Mouse (Mus musculus) liver, postnatal 0 days (tissue): Measurements from ENCODE around the gene Bfsp2. TPM values are rescaled to one million over a fixed set of nuclear protein-coding genes. Genes with fewer than 3 reads are reported as not detected.

Experiments used
- ATAC-seq: fragments of 200-750 bp; cut with Nextera tagmentation; 2 replicates; pipeline ENCODE4 v1.8.0; 2017; ENCODE audit warnings: mild to moderate bottlenecking, moderate library complexity
- DNase-seq: peaks from one replicate; pipeline ENCODE4 v3.0.0-alpha.2; 2016
- H3K27ac ChIP-seq: fragments of 300-500 bp; sonication (generic); 2 replicates; pipeline ENCODE4 v1.5.1; 2014; ENCODE audit warnings: antibody characterized with exemption, moderate library complexity, mild to moderate bottlenecking, low read depth
- H3K27me3 ChIP-seq: fragments of 300-500 bp; sonication (generic); 2 replicates; pipeline ENCODE4 v1.6.1; 2014; ENCODE audit warnings: low read length, control low read depth, mixed read lengths; ENCODE audit not compliant: insufficient read depth
- H3K36me3 ChIP-seq: fragments of 300-500 bp; sonication (generic); replicated peaks from 2 replicates; pipeline ENCODE4 v1.6.1; 2014; ENCODE audit warnings: mild to moderate bottlenecking, control low read depth, low read length, moderate library complexity, mixed read lengths; ENCODE audit not compliant: insufficient read depth
- H3K4me1 ChIP-seq: fragments of 300-500 bp; sonication (generic); 2 replicates; pipeline ENCODE4 v1.6.1; 2014; ENCODE audit warnings: antibody characterized with exemption, mild to moderate bottlenecking, control low read depth; ENCODE audit not compliant: insufficient read depth
- H3K4me2 ChIP-seq: fragments of 300-500 bp; sonication (generic); 2 replicates; pipeline ENCODE4 v1.6.1; 2014; ENCODE audit warnings: low read depth, mild to moderate bottlenecking, low read length, moderate library complexity, mixed read lengths
- H3K4me3 ChIP-seq: fragments of 300-500 bp; sonication (generic); 2 replicates; pipeline ENCODE4 v1.5.1; 2014; ENCODE audit warnings: low read depth, low read length
- H3K9ac ChIP-seq: fragments of 300-500 bp; sonication (generic); replicated peaks from 2 replicates; pipeline ENCODE4 v1.6.1; 2014; ENCODE audit warnings: mild to moderate bottlenecking, moderate library complexity
- H3K9me3 ChIP-seq: fragments of 300-500 bp; sonication (generic); 2 replicates; pipeline ENCODE4 v1.6.1; 2016; ENCODE audit warnings: mild to moderate bottlenecking, control low read depth, low read length, mixed read lengths
- CTCF ChIP-seq: sonication (generic); IDR thresholded peaks from 2 replicates; pipeline ENCODE4 v1.5.1; 2016; ENCODE audit warnings: antibody characterized with exemption, low read depth
- EP300 ChIP-seq: IDR thresholded peaks from 2 replicates; pipeline ENCODE4 v1.6.1; 2016; ENCODE audit warnings: antibody characterized with exemption, low read depth, mild to moderate bottlenecking
- WGBS: fragments of 180-500 bp; shearing (Covaris S2); extraction: QIAGEN DNeasy Blood & Tissue Kit; methylation state at CpG from one replicate; pipeline ENCODE4 v1.1.7; 2014; ENCODE audit not compliant: insufficient replicate concordance; 5-methylcytosine and 5-hydroxymethylcytosine counted together
- polyA plus RNA-seq: library from polyadenylated mRNA; unstranded; fragments of >200 nt; fragmentation: Nextera tagmentation; extraction: Ambion mirVana; gene quantifications from 2 replicates; pipeline ENCODE4 v1.2.1, GENCODE M21; 2015

Gene Bfsp2
- polyA plus RNA-seq, 1 experiment from 2014 or later: 5.5 TPM

DNA sequence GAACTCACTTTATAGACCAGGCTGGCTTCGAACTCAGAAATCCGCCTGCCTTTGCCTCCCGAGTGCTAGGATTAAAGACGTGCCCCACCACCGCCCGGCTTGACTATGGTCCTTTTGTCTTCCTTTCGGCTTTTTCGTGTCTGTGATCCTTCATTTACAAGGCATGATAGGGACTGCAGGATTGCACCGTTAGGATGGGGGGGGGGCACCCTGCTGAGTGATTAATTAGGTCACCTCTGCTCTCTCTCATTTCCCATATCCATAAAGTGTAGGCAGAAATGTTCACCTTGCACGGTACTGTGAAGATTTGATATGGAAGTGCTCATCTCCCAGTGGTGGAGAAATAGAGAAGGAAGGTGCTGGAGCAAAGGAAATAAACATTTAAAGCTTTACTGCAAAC is 101.5 kb downstream of the Bfsp2 start:
- Histone ChIP-seq H3K9me3 (no peaks in the 10 kb centered on the region), H3K27me3 (no peaks in the 10 kb centered on the region), H3K9ac (no peak overlapping the region), H3K4me1 (no peaks in the 10 kb centered on the region), H3K4me2 (no peak overlapping the region), H3K36me3 (no peaks in the 10 kb centered on the region), H3K27ac (no peak overlapping the region), H3K4me3 (no peak overlapping the region)
- DNase-seq (no peak), ATAC-seq (no peak)
- WGBS: 76% methylated on average over 10 of the region's 10 CpGs
- TF ChIP-seq EP300 (no peak), CTCF (no peak)

DNA sequence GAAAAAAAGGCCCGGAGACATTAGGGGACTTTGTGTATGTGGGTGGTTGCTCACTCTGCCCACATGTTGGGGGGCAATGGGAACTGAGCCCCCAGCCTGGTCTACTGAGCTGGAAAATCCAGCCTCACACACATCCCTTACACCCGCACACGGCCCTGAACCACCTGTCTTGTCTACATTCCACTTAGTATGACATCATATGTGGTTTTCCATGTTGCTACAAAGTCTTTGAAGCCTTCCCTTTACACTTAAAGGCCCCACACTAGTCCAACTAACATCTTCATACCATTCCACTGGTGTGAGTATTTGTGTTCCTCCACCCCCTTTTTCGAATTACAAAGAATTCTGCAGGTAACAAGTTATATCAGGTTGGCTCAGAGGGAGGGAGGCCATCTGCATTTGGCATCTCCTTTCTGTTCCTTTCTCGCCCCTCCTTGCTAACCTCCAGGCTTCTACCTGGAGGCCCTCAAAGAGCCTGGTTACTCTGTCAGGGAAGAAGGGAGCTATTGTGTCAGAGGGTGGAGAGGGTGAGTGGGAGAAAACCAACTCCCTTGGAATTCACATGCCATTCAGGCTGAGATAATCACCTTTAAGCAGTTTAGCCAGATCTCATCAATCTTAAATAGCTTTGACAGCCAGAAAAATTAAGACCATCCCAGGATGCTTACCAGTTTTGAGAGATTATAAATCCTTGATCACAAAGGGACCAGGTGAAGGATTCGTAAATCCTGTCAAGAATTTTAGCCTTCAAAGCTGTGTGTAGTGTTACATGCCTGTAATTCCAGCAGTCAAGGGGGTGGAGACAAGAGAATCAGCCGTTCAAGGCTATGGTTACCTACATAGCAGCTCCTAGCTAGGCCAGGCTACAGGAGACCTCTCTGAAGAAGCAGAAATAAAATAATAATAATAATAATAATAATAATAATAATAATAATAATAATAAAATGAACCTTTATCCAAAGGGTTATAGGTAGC is 103.6 kb downstream of the Bfsp2 start:
- Histone ChIP-seq H3K9ac (no peak overlapping the region), H3K27ac (no peak overlapping the region), H3K4me1 (no peaks in the 10 kb centered on the region; the same call in 1 of the 2 replicates), H3K4me3 (no peak overlapping the region), H3K36me3 (no peaks in the 10 kb centered on the region), H3K9me3 (no peaks in the 10 kb centered on the region), H3K4me2 (no peak overlapping the region), H3K27me3 (no peaks in the 10 kb centered on the region)
- DNase-seq (no peak), ATAC-seq (no peak)
- TF ChIP-seq EP300: no peak
- no peak for TF ChIP-seq CTCF
- 72% methylated on average over 7 of the region's 7 CpGs for WGBS

Other genes with a start within 250 kb of the Bfsp2 start
- gene Trf, start 250.0 kb downstream of the Bfsp2 start, polyA plus RNA-seq: 28,598 and 33,336 TPM in 2 replicates
- gene 1300017J02Rik, start 175.3 kb downstream of the Bfsp2 start, polyA plus RNA-seq: 171 and 175 TPM in 2 replicates
- gene Topbp1, start 175.2 kb downstream of the Bfsp2 start, polyA plus RNA-seq: 15.5 and 17.3 TPM in 2 replicates
- 34.6 and 36.6 TPM in 2 replicates for gene Cdv3, start 114.6 kb downstream of the Bfsp2 start, polyA plus RNA-seq